Mouse (Mus musculus) CH12.LX (cell line): ENCODE measurements at regions not wholly inside any gene's neighbourhood (a gene's known extent, or its start where the extent isn't known, plus 50 kb on each side); places are given as distances from the start of the nearest gene placed in this dataset.

Source experiments
- CTCF ChIP-seq, 2 experiments: IDR thresholded peaks in 1 of 2; conservative IDR thresholded peaks in 1 of 2; 2 replicates each; pipeline ENCODE4 v1.5.1; 2011 to 2012; ENCODE audit warnings: low read depth in 2 of 2, low read length in 2 of 2, improper control_type of control experiment in 1 of 2, inconsistent platforms in 1 of 2, mild to moderate bottlenecking in 1 of 2, moderate library complexity in 1 of 2
- HCFC1 ChIP-seq: IDR thresholded peaks from 2 replicates; pipeline ENCODE4 v1.6.1; 2012; ENCODE audit warnings: low read depth, mild to moderate bottlenecking, inconsistent platforms, low read length, improper control_type of control experiment
- MEF2A ChIP-seq: IDR thresholded peaks from 2 replicates; pipeline ENCODE4 v1.6.1; 2014; ENCODE audit warnings: low read depth, mild to moderate bottlenecking, inconsistent platforms, low read length, improper control_type of control experiment, borderline replicate concordance

DNA sequence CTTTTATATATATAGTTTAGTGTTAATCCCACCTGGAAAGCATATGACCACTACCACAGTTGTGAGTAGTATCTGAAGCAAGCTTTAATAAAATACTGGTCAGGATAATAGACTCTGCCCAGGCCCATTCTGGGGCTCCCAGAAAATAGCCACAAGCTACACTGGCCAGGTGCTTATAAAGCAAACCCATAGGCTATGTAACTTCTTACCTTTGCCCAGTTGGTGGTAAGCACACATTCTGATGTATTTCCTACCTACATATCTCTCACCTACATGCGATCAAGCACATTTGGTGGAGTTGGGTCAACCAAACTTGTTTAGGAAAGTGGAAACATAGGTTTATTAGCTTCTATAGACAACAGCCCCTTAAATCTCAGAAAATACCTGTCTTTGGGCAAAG is 81.4 kb upstream of the Syt6 start:
- TF ChIP-seq HCFC1 (no peak), MEF2A (no peak), CTCF (conservative IDR thresholded peaks at IDR 0.05 in 1 of 2, IDR thresholded peaks at IDR 0.05 in 1 of 2; ENCODE audit: low read depth in 2 of 2, low read length in 2 of 2) (no peak)
